Mouse (Mus musculus): ENCODE measurements around the gene Agpat1.

GRCm38 (mm10) chr17:34658145-34658544, 54.1 kb downstream of the Agpat1 start:
- TF ChIP-seq CTCF (IDR thresholded peaks at IDR 0.05; ENCODE audit: low read depth) (no peak), EP300 (optimal IDR thresholded peaks at IDR 0.05) (no peak)

Measured in stomach, postnatal 0 days (tissue).